28 mouse cellular contexts compared by ENCODE assay signal in the genomic region with DNA sequence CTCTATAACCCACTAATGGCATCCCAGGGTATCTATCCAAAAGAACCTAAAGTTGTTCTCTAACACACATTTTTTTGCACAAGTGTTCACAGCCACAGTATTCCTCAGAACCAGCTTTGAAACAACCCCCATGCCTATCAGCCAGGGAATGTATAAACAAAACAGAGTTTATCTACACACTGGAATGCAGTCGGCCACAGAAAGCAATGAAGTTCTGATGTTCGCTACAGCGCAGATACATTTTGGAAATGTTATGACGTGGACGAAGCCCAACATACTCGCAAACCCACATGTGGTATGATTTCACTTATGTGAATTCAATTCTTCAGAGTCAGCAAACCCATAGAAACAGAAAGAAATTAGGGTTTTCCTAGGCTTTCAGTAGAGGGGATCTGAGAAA. TPM values are rescaled to one million over a fixed set of nuclear protein-coding genes. Genes with fewer than 3 reads are reported as not detected.
A peak's percentile ranks its signal among the peaks of the same experiment; 100 is the strongest.
DNase-seq lines count a peak whose midpoint lies in the region; ATAC-seq and TF ChIP-seq lines count a peak whose summit lies in the region.
"Had no signal": no experiment of that assay in that cellular context is flagged by ENCODE, and none has a peak within 500 bp of the region (broad histone marks: within the 10 kb centered on the region; RNA-seq: fewer than 3 reads in every experiment).

No protein-coding gene starts in this region.

- no peak for TF ChIP-seq EP300 in heart, postnatal 0 days (IDR thresholded peaks at IDR 0.05; ENCODE audit: low read depth)
- TF ChIP-seq EP300 in heart, adult 2 months (IDR thresholded peaks at IDR 0.05; ENCODE audit: insufficient read depth, low read depth, low read length) = no peak

- intact Hi-C loops in heart, adult 2 months (cut with DNase I) = no loop called here

- H3K4me3 ChIP-seq in embryonic facial prominence, embryonic 13.5 days = no peak overlapping the region
- no peak overlapping the region for H3K4me3 ChIP-seq in embryonic facial prominence, embryonic 10.5 days
- no peak overlapping the region for H3K4me3 ChIP-seq in heart, postnatal 0 days (ENCODE audit: low read depth, low read length)
- H3K4me3 ChIP-seq in heart, adult 2 months = no peak overlapping the region
- no peak overlapping the region for H3K4me3 ChIP-seq in lung, embryonic 14.5 days (ENCODE audit: low read depth, low read length)
- H3K4me3 ChIP-seq in limb, embryonic 15.5 days = no peak overlapping the region
- no peak overlapping the region for H3K4me3 ChIP-seq in forebrain, embryonic 12.5 days (replicated peaks)
- H3K4me3 ChIP-seq: erythroblast, embryonic 14.5 days; hindbrain, embryonic 13.5 days; midbrain, embryonic 13.5 days; neural tube, embryonic 13.5 days had no signal

- H3K27ac ChIP-seq in embryonic facial prominence, embryonic 13.5 days = peak overlapping the region; percentile 64; the same call in 1 of the 2 replicates
- H3K27ac ChIP-seq in embryonic facial prominence, embryonic 10.5 days (replicated peaks) = no peak overlapping the region
- 0 out of 2 replicates have a peak overlapping the region, but pooled peaks have one; percentile 40 for H3K27ac ChIP-seq in heart, postnatal 0 days (ENCODE audit: low read depth)
- H3K27ac ChIP-seq in heart, adult 2 months = no peak overlapping the region; the same call in 1 of the 2 replicates
- H3K27ac ChIP-seq in lung, embryonic 14.5 days (ENCODE audit: low read depth) = peak overlapping the region; percentile 42
- peak overlapping the region; percentile 33; the same call in 1 of the 2 replicates for H3K27ac ChIP-seq in limb, embryonic 15.5 days
- H3K27ac ChIP-seq in forebrain, embryonic 12.5 days = no peak overlapping the region
- H3K27ac ChIP-seq: hindbrain, embryonic 13.5 days; kidney, postnatal 0 days; macrophage; midbrain, embryonic 13.5 days; neural tube, embryonic 13.5 days; stomach, postnatal 0 days had no signal

- TF ChIP-seq POLR2A in heart, adult 2 months (IDR thresholded peaks at IDR 0.05; ENCODE audit: insufficient read depth, low read depth, low read length) = no peak

- peaks cover 47% of the 10 kb centered on the region for H3K4me1 ChIP-seq in embryonic facial prominence, embryonic 13.5 days
- H3K4me1 ChIP-seq in embryonic facial prominence, embryonic 10.5 days = peaks cover 34% of the 10 kb centered on the region
- H3K4me1 ChIP-seq in heart, postnatal 0 days (ENCODE audit: control insufficient read depth, insufficient read depth) = peaks cover 78% of the 10 kb centered on the region
- peaks cover 33% of the 10 kb centered on the region for H3K4me1 ChIP-seq in heart, adult 2 months (ENCODE audit: control insufficient read depth, insufficient read depth, low read length)
- H3K4me1 ChIP-seq in lung, embryonic 14.5 days (ENCODE audit: insufficient read depth) = peaks cover 38% of the 10 kb centered on the region
- peaks cover 44% of the 10 kb centered on the region for H3K4me1 ChIP-seq in limb, embryonic 15.5 days
- 0 out of 2 replicates have a peak, but pooled peaks cover 2% of the 10 kb centered on the region for H3K4me1 ChIP-seq in forebrain, embryonic 12.5 days

- H3K9ac ChIP-seq in embryonic facial prominence, embryonic 13.5 days = no peak overlapping the region
- H3K9ac ChIP-seq in heart, postnatal 0 days (replicated peaks; ENCODE audit: low read depth, low read length) = no peak overlapping the region
- H3K9ac ChIP-seq in heart, adult 2 months (ENCODE audit: low read depth, low read length) = no peak overlapping the region
- H3K9ac ChIP-seq in lung, embryonic 14.5 days = no peak overlapping the region
- no peak overlapping the region for H3K9ac ChIP-seq in limb, embryonic 15.5 days
- H3K9ac ChIP-seq in forebrain, embryonic 12.5 days = no peak overlapping the region
- H3K9ac ChIP-seq: forebrain, postnatal 0 days; hindbrain, embryonic 13.5 days; midbrain, embryonic 13.5 days; neural tube, embryonic 13.5 days had no signal

- ATAC-seq in embryonic facial prominence, embryonic 13.5 days (ENCODE audit: insufficient number of reproducible peaks, insufficient read depth, low FRiP score, low TSS enrichment, low read depth) = no peak
- no peak for ATAC-seq in heart, postnatal 0 days (ENCODE audit: insufficient read depth, low read depth)
- peak; percentile 41 for ATAC-seq in lung, embryonic 14.5 days (ENCODE audit: insufficient read depth)
- ATAC-seq in limb, embryonic 15.5 days (ENCODE audit: insufficient number of reproducible peaks, low FRiP score, low TSS enrichment, low read depth) = no peak
- no peak for ATAC-seq in forebrain, embryonic 12.5 days (ENCODE audit: low FRiP score)
- ATAC-seq: forebrain, postnatal 0 days; intestine, embryonic 16.5 days; midbrain, embryonic 13.5 days had no signal

- H3K79me2 ChIP-seq in heart, adult 2 months (replicated peaks; ENCODE audit: control insufficient read depth, insufficient read depth, low read length) = peaks cover 3% of the 10 kb centered on the region; the same call in 1 of the 2 replicates

- no peaks in the 10 kb centered on the region for H3K9me3 ChIP-seq in embryonic facial prominence, embryonic 13.5 days
- H3K9me3 ChIP-seq in embryonic facial prominence, embryonic 10.5 days = no peaks in the 10 kb centered on the region
- H3K9me3 ChIP-seq in heart, postnatal 0 days (replicated peaks; ENCODE audit: control insufficient read depth, low read length) = no peaks in the 10 kb centered on the region
- no peaks in the 10 kb centered on the region for H3K9me3 ChIP-seq in lung, embryonic 14.5 days (ENCODE audit: low read depth, low read length)
- H3K9me3 ChIP-seq in limb, embryonic 15.5 days = no peaks in the 10 kb centered on the region
- H3K9me3 ChIP-seq in forebrain, embryonic 12.5 days = peaks cover 4% of the 10 kb centered on the region; the same call in 1 of the 2 replicates
- H3K9me3 ChIP-seq: hindbrain, embryonic 13.5 days; midbrain, embryonic 13.5 days had no signal

- no peak overlapping the region for H3K4me2 ChIP-seq in embryonic facial prominence, embryonic 13.5 days
- 0 out of 2 replicates have a peak overlapping the region, but pooled peaks have one; percentile 19 for H3K4me2 ChIP-seq in heart, postnatal 0 days (ENCODE audit: low read depth, low read length)
- H3K4me2 ChIP-seq in lung, embryonic 14.5 days = no peak overlapping the region
- no peak overlapping the region for H3K4me2 ChIP-seq in limb, embryonic 15.5 days
- H3K4me2 ChIP-seq in forebrain, embryonic 12.5 days = no peak overlapping the region
- H3K4me2 ChIP-seq: hindbrain, embryonic 13.5 days; midbrain, embryonic 13.5 days; neural tube, embryonic 13.5 days had no signal

- H3K27me3 ChIP-seq in embryonic facial prominence, embryonic 13.5 days = no peaks in the 10 kb centered on the region
- H3K27me3 ChIP-seq in embryonic facial prominence, embryonic 10.5 days (replicated peaks; ENCODE audit: low read depth, poor library complexity, severe bottlenecking) = no peaks in the 10 kb centered on the region
- no peaks in the 10 kb centered on the region for H3K27me3 ChIP-seq in heart, postnatal 0 days (ENCODE audit: control insufficient read depth, insufficient read depth, low read length)
- no peaks in the 10 kb centered on the region for H3K27me3 ChIP-seq in heart, adult 2 months (ENCODE audit: control insufficient read depth, insufficient read depth, low read length)
- H3K27me3 ChIP-seq in lung, embryonic 14.5 days (ENCODE audit: insufficient read depth, low read length) = no peaks in the 10 kb centered on the region
- no peaks in the 10 kb centered on the region for H3K27me3 ChIP-seq in limb, embryonic 15.5 days
- no peaks in the 10 kb centered on the region for H3K27me3 ChIP-seq in forebrain, embryonic 12.5 days
- H3K27me3 ChIP-seq: CH12.LX; hindbrain, embryonic 13.5 days; midbrain, embryonic 13.5 days; neural tube, embryonic 13.5 days had no signal

- no peak for TF ChIP-seq CTCF in heart, postnatal 0 days (IDR thresholded peaks at IDR 0.05; ENCODE audit: low read depth)
- TF ChIP-seq CTCF in heart, adult 2 months (IDR thresholded peaks at IDR 0.05) = no peak
- no peak for TF ChIP-seq CTCF in lung, embryonic 14.5 days (IDR thresholded peaks at IDR 0.05; ENCODE audit: low read depth)

- no peaks in the 10 kb centered on the region for H3K36me3 ChIP-seq in embryonic facial prominence, embryonic 13.5 days
- H3K36me3 ChIP-seq in embryonic facial prominence, embryonic 10.5 days (replicated peaks) = no peaks in the 10 kb centered on the region
- no peaks in the 10 kb centered on the region for H3K36me3 ChIP-seq in heart, postnatal 0 days (replicated peaks; ENCODE audit: control insufficient read depth, insufficient read depth, low read length)
- H3K36me3 ChIP-seq in heart, adult 2 months (ENCODE audit: control insufficient read depth, insufficient read depth, low read length) = peaks cover 34% of the 10 kb centered on the region
- no peaks in the 10 kb centered on the region for H3K36me3 ChIP-seq in lung, embryonic 14.5 days (ENCODE audit: insufficient read depth)
- no peaks in the 10 kb centered on the region for H3K36me3 ChIP-seq in limb, embryonic 15.5 days
- no peaks in the 10 kb centered on the region for H3K36me3 ChIP-seq in forebrain, embryonic 12.5 days (replicated peaks)
- H3K36me3 ChIP-seq: hindbrain, embryonic 13.5 days; midbrain, embryonic 13.5 days; neural tube, embryonic 13.5 days had no signal

- DNase-seq in embryonic facial prominence, embryonic 10.5 days (ENCODE audit: low spot score) = no peak
- DNase-seq in heart, postnatal 0 days (ENCODE audit: low spot score) = peak; percentile 54
- no peak for DNase-seq in heart, adult 2 months
- DNase-seq in lung, embryonic 14.5 days = peak; percentile 80
- DNase-seq in lung, postnatal 10 days = no peak
- DNase-seq: adrenal gland, adult 8-10 months; cerebellum, adult 2 months; cerebellum, postnatal 25 days; forebrain, postnatal 0 days; heart, postnatal 36 days; kidney, adult 8-10 months; layer of hippocampus, adult 9-11 months; liver; right cerebral cortex, postnatal 4 days; thymus, adult 18-20 months; thymus, postnatal 25 days had no signal

- WGBS in embryonic facial prominence, embryonic 13.5 days = 43% methylated on average over 6 of the region's 6 CpGs
- 87% methylated on average over 6 of the region's 6 CpGs for WGBS in embryonic facial prominence, embryonic 10.5 days
- WGBS in heart, postnatal 0 days = 18% methylated on average over 6 of the region's 6 CpGs
- 58% methylated on average over 6 of the region's 6 CpGs for WGBS in heart, adult 2 months
- 29% methylated on average over 6 of the region's 6 CpGs for WGBS in lung, embryonic 14.5 days
- WGBS in limb, embryonic 15.5 days = 44% methylated on average over 6 of the region's 6 CpGs
- 92% methylated on average over 6 of the region's 6 CpGs for WGBS in forebrain, embryonic 12.5 days

RNA-seq across cellular contexts. Expression of a gene that starts 56.8 kb away (rescaled TPM):
- 54.3 and 54.8 TPM in 2 replicates for polyA plus RNA-seq in embryonic facial prominence, embryonic 13.5 days (2015; fragmentation: Nextera tagmentation; extraction: Ambion mirVana)
- 62.9 and 64.8 TPM in 2 replicates for polyA plus RNA-seq in embryonic facial prominence, embryonic 10.5 days (2016; fragmentation: Nextera tagmentation; extraction: Ambion mirVana)
- total RNA-seq in heart, postnatal 0 days (2014; rRNA removed; ENCODE audit: low replicate concordance) = 14.8 and 32.9 TPM in 2 replicates
- polyA plus RNA-seq in heart, postnatal 0 days (2015; fragmentation: Nextera tagmentation; extraction: Ambion mirVana) = 70.5 and 73.4 TPM in 2 replicates
- total RNA-seq in heart, adult 2 months (2021) = 10 to 100 TPM; 28.5 to 28.8 TPM
- polyA plus RNA-seq in heart, adult 2 months (2012; rRNA removed) = 33.4 and 34.1 TPM in 2 replicates
- 49.9 and 53.6 TPM in 2 replicates for polyA plus RNA-seq in lung, embryonic 14.5 days (2014; fragmentation: Nextera tagmentation; extraction: Ambion mirVana)
- polyA plus RNA-seq in limb, embryonic 15.5 days (2015; fragmentation: Nextera tagmentation; extraction: Ambion mirVana) = 45.6 and 45.8 TPM in 2 replicates
- 74.0 and 75.4 TPM in 2 replicates for polyA plus RNA-seq in forebrain, embryonic 12.5 days (2016; fragmentation: Nextera tagmentation; extraction: Ambion mirVana)

Comparison
In these comparisons a context has a peak if more than half of its experiments do, and no peak if none do; other contexts are left out.
1. H3K27ac ChIP-seq: peak in embryonic facial prominence, embryonic 13.5 days (single experiment), heart, postnatal 0 days (single experiment), lung, embryonic 14.5 days (single experiment) and limb, embryonic 15.5 days (single experiment); none in embryonic facial prominence, embryonic 10.5 days (single experiment), heart, adult 2 months (single experiment) and forebrain, embryonic 12.5 days (single experiment).
2. DNase-seq: peak in heart, postnatal 0 days (single experiment) and lung, embryonic 14.5 days (single experiment); none in embryonic facial prominence, embryonic 10.5 days (single experiment), heart, adult 2 months (0 of 2) and lung, postnatal 10 days (single experiment).